Mouse (Mus musculus): ENCODE measurements around the gene Prdm5.

Prdm5 gene

GRCm38 (mm10) chr6:65935566-65936281 lies 156.9 kb downstream of the Prdm5 start:
- DNase-seq, result no peak

GRCm38 (mm10) chr6:65950492-65950891 lies 171.7 kb downstream of the Prdm5 start:
- no peak for DNase-seq

DNA sequence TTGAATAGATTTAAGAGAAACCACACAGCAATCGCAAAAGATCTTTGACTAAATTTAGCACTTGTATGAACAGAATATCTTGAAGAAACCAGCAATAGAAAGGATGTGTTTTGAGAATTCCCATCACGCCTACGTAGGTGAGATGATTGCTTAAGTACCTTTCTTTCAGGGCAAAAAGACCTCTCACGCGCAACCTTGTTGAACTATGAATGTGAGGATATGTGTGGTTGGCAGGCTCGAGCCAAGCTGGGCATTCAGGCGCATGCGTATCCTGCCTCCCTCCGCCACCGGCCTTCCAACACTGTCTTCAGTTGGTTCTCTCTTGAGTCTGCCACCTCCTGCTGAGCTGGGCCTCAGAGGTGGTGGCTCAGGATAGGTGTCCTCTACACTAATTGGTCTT lies 173.5 kb downstream of the Prdm5 start, which contains the start of gene 4930544G11Rik:
TSS of gene 4930544G11Rik (plus strand) at position 301 of the 400 bp plus-strand sequence.
- DNase-seq, result no peak

- no peak for DNase-seq
Measured at GRCm38 (mm10) chr6:65969386-65970111, 190.8 kb downstream of the Prdm5 start.

DNA sequence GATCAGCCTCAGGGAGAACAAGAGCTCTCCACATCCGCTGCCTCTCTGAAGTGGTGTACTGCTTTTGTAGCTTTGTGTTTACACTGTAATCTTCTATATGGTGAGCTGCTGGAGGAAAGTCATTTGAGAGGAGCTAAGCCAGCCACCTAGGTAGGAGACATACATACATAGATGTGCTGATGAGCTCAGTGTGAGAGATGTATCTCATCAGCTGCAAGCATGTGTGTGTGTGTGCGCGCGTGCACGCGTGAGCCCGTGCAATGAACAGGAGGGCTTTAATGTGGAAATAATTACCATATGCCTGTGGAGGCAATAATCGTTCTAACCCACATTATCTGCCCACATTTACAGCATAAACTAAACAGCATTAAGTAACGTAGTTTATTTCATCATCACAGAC lies 191.6 kb downstream of the Prdm5 start:
- DNase-seq, result no peak

All from kidney, adult 9 months (tissue).